Mouse (Mus musculus) cortical plate, adult 2 months (tissue): ENCODE measurements around the gene Crtac1. TPM values are rescaled to one million over a fixed set of nuclear protein-coding genes. Genes with fewer than 3 reads are reported as not detected.

Source experiments
- H3K27ac ChIP-seq: fragments of 200-500 bp; 2 replicates; pipeline ENCODE4 v1.5.1; 2012; ENCODE audit warnings: low read length, control low read depth, inconsistent platforms; ENCODE audit not compliant: insufficient read depth
- H3K4me1 ChIP-seq: fragments of 200-500 bp; 2 replicates; pipeline ENCODE4 v1.6.1; 2011; ENCODE audit warnings: low read length; ENCODE audit not compliant: control insufficient read depth, insufficient read depth
- H3K4me3 ChIP-seq: fragments of 200-500 bp; 2 replicates; pipeline ENCODE4 v1.5.1; 2011; ENCODE audit warnings: mild to moderate bottlenecking, low read length, control low read depth; ENCODE audit not compliant: insufficient read depth
- CTCF ChIP-seq: fragments of 200-500 bp; IDR thresholded peaks from 2 replicates; pipeline ENCODE4 v1.5.1; 2011; ENCODE audit warnings: mild to moderate bottlenecking, control low read depth, low read length; ENCODE audit not compliant: insufficient read depth; ENCODE audit errors: extremely low read depth
- POLR2A ChIP-seq: fragments of 200-500 bp; IDR thresholded peaks from 2 replicates; pipeline ENCODE4 v1.6.1; 2011; ENCODE audit warnings: mild to moderate bottlenecking, low read length, control low read depth; ENCODE audit not compliant: insufficient read depth; ENCODE audit errors: extremely low read depth
- polyA plus RNA-seq: library from polyadenylated mRNA; depleted of rRNA; stranded (reverse); fragments of >200 nt; gene quantifications from 2 replicates; pipeline ENCODE4 v1.2.3, GENCODE M21; 2012

Gene Crtac1
- polyA plus RNA-seq, 1 experiment, result 48.1 TPM

GRCm38 (mm10) chr19:42316998-42317397 is 114.6 kb downstream of the Crtac1 start:
- 0 out of 2 replicates have a peak overlapping the region, but pooled peaks have one; percentile 3 for H3K27ac ChIP-seq
- TF ChIP-seq CTCF (no peak), POLR2A (no peak)
- H3K4me3 ChIP-seq, result no peak overlapping the region
- no peaks in the 10 kb centered on the region for H3K4me1 ChIP-seq

GRCm38 (mm10) chr19:42316525-42316924 is 115.1 kb downstream of the Crtac1 start:
- Histone ChIP-seq H3K27ac (0 out of 2 replicates have a peak overlapping the region, but pooled peaks have one; percentile 3), H3K4me1 (no peaks in the 10 kb centered on the region), H3K4me3 (no peak overlapping the region)
- TF ChIP-seq POLR2A (no peak), CTCF (no peak)

- H3K27ac ChIP-seq, result no peak overlapping the region
- no peak overlapping the region for H3K4me3 ChIP-seq
- TF ChIP-seq CTCF, result peak; percentile 97
- no peak for TF ChIP-seq POLR2A
- H3K4me1 ChIP-seq, result no peaks in the 10 kb centered on the region
These were observed 115.7 kb downstream of the Crtac1 start for GRCm38 (mm10) chr19:42315914-42316313.

- Histone ChIP-seq H3K27ac (no peak overlapping the region), H3K4me3 (no peak overlapping the region), H3K4me1 (no peaks in the 10 kb centered on the region)
- TF ChIP-seq POLR2A, result no peak
- TF ChIP-seq CTCF, result no peak
These were observed 116.4 kb downstream of the Crtac1 start for GRCm38 (mm10) chr19:42315070-42315679.

GRCm38 (mm10) chr19:42312191-42312590 is 119.4 kb downstream of the Crtac1 start:
- no peak overlapping the region for H3K4me3 ChIP-seq
- no peak overlapping the region for H3K27ac ChIP-seq
- TF ChIP-seq POLR2A (no peak), CTCF (no peak)
- no peaks in the 10 kb centered on the region for H3K4me1 ChIP-seq

- H3K27ac ChIP-seq, result no peak overlapping the region
- H3K4me1 ChIP-seq, result no peaks in the 10 kb centered on the region
- TF ChIP-seq CTCF (no peak), POLR2A (no peak)
These were observed 120.3 kb downstream of the Crtac1 start for GRCm38 (mm10) chr19:42311332-42311731.

GRCm38 (mm10) chr19:42308931-42309330 is 122.7 kb downstream of the Crtac1 start:
- H3K4me3 ChIP-seq, result no peak overlapping the region
- no peaks in the 10 kb centered on the region for H3K4me1 ChIP-seq
- H3K27ac ChIP-seq, result no peak overlapping the region
- TF ChIP-seq POLR2A, result no peak
- no peak for TF ChIP-seq CTCF

More at GRCm38 (mm10) chr19:42311332-42311731, 120.3 kb downstream of the Crtac1 start:
- no peak overlapping the region for H3K4me3 ChIP-seq

GRCm38 (mm10) chr19:42307019-42307418 is 124.6 kb downstream of the Crtac1 start:
- no peak overlapping the region for H3K4me3 ChIP-seq
- no peak for TF ChIP-seq CTCF
- TF ChIP-seq POLR2A, result no peak
- H3K4me1 ChIP-seq, result no peaks in the 10 kb centered on the region

GRCm38 (mm10) chr19:42306202-42306601 is 125.4 kb downstream of the Crtac1 start:
- TF ChIP-seq CTCF (no peak), POLR2A (no peak)
- no peak overlapping the region for H3K27ac ChIP-seq
- H3K4me3 ChIP-seq, result no peak overlapping the region
- H3K4me1 ChIP-seq, result no peaks in the 10 kb centered on the region

More at GRCm38 (mm10) chr19:42307019-42307418, 124.6 kb downstream of the Crtac1 start:
- no peak overlapping the region for H3K27ac ChIP-seq

GRCm38 (mm10) chr19:42305746-42306145 is 125.8 kb downstream of the Crtac1 start:
- H3K4me3 ChIP-seq, result no peak overlapping the region
- no peak overlapping the region for H3K27ac ChIP-seq
- no peak for TF ChIP-seq POLR2A
- no peak for TF ChIP-seq CTCF
- no peaks in the 10 kb centered on the region for H3K4me1 ChIP-seq
